Mouse (Mus musculus): ENCODE measurements at regions not wholly inside any gene's neighbourhood (a gene's known extent, or its start where the extent isn't known, plus 50 kb on each side); places are given as distances from the start of the nearest gene placed in this dataset.

GRCm38 (mm10) chr2:178635685-178636084 lies 205.4 kb downstream of the Cdh26 start:
- no peaks in the 10 kb centered on the region for H3K27me3 ChIP-seq (ENCODE audit: low read depth, poor library complexity, severe bottlenecking)
- H3K27ac ChIP-seq: peak overlapping the region; percentile 84
- no peaks in the 10 kb centered on the region for H3K36me3 ChIP-seq
- WGBS: 54% methylated on average over 4 of the region's 4 CpGs
- DNase-seq (ENCODE audit: low spot score): no peak
- H3K4me3 ChIP-seq: no peak overlapping the region
- peaks cover 63% of the 10 kb centered on the region for H3K4me1 ChIP-seq
- H3K9me3 ChIP-seq (replicated peaks): no peaks in the 10 kb centered on the region

GRCm38 (mm10) chr2:178636901-178637300 lies 206.6 kb downstream of the Cdh26 start:
- no peak overlapping the region for H3K4me3 ChIP-seq
- H3K27ac ChIP-seq: no peak overlapping the region
- 95% methylated on average over 9 of the region's 9 CpGs for WGBS

GRCm38 (mm10) chr2:178642137-178643052 lies 212.1 kb downstream of the Cdh26 start:
- Histone ChIP-seq H3K4me3 (no peak overlapping the region), H3K4me1 (peaks cover 7% of the 10 kb centered on the region), H3K9me3 (replicated peaks) (no peaks in the 10 kb centered on the region), H3K27me3 (ENCODE audit: low read depth, poor library complexity, severe bottlenecking) (no peaks in the 10 kb centered on the region), H3K36me3 (no peaks in the 10 kb centered on the region), H3K27ac (no peak overlapping the region)
- WGBS: 71% methylated on average over 16 of the region's 16 CpGs
- DNase-seq (ENCODE audit: low spot score): no peak

More at GRCm38 (mm10) chr2:178636901-178637300, 206.6 kb downstream of the Cdh26 start:
- peaks cover 51% of the 10 kb centered on the region for H3K4me1 ChIP-seq
- no peaks in the 10 kb centered on the region for H3K36me3 ChIP-seq
- no peaks in the 10 kb centered on the region for H3K27me3 ChIP-seq (ENCODE audit: low read depth, poor library complexity, severe bottlenecking)
- H3K9me3 ChIP-seq (replicated peaks): no peaks in the 10 kb centered on the region
- no peak for DNase-seq (ENCODE audit: low spot score)

DNA sequence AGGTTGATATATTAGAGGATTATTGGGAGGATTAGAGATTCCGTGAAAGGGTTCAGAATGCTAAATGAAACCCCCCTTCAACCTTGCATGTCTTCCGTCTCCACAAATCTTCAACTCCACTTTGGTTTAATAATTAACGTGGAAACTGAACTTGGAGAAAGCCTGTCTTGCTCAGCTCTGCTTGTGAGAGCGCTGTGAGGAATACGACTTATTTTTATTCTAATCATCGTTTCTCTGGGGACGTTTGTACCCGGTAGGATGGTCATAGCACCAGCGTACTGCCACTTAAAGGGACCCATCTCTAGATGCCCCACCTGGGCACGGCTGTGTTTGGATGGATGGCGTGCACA lies 212.7 kb downstream of the Cdh26 start:
- WGBS: 89% methylated on average over 11 of the region's 11 CpGs
- no peaks in the 10 kb centered on the region for H3K9me3 ChIP-seq (replicated peaks)
- DNase-seq (ENCODE audit: low spot score): no peak
- no peak overlapping the region for H3K4me3 ChIP-seq
- H3K4me1 ChIP-seq: peaks cover 2% of the 10 kb centered on the region
- no peak overlapping the region for H3K27ac ChIP-seq
- no peaks in the 10 kb centered on the region for H3K36me3 ChIP-seq
- H3K27me3 ChIP-seq (ENCODE audit: low read depth, poor library complexity, severe bottlenecking): no peaks in the 10 kb centered on the region

GRCm38 (mm10) chr2:178643841-178644240 lies 213.5 kb downstream of the Cdh26 start:
- DNase-seq (ENCODE audit: low spot score): no peak
- Histone ChIP-seq H3K4me3 (no peak overlapping the region), H3K27me3 (ENCODE audit: low read depth, poor library complexity, severe bottlenecking) (no peaks in the 10 kb centered on the region), H3K27ac (no peak overlapping the region), H3K9me3 (replicated peaks) (no peaks in the 10 kb centered on the region), H3K36me3 (no peaks in the 10 kb centered on the region), H3K4me1 (no peaks in the 10 kb centered on the region)
- WGBS: 30% methylated on average over 4 of the region's 4 CpGs

DNA sequence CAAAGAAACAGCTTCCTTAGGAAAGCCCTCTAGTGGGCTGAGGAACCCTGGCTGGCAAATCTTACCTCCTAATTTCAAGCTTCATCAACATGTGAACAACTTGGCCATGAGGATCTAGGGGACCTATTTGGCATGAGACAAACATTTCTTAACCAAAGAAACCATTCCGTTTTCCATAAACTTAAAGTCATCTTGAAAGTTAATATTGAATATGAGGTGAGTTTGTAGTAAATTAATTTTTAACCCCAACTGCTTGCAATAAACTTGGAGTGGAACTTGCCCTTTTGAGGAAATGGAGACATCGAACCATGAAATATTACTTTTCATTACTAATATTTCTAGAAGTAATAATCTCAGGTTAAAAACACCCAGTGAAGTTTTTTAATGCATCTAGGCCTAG lies 229.7 kb downstream of the Cdh26 start:
- no peak overlapping the region for H3K27ac ChIP-seq
- WGBS: 91% methylated on average over 2 of the region's 2 CpGs
- no peak overlapping the region for H3K4me3 ChIP-seq
- H3K4me1 ChIP-seq: no peaks in the 10 kb centered on the region
- H3K36me3 ChIP-seq: no peaks in the 10 kb centered on the region
- H3K27me3 ChIP-seq (ENCODE audit: low read depth, poor library complexity, severe bottlenecking): no peaks in the 10 kb centered on the region
- no peak for DNase-seq (ENCODE audit: low spot score)
- no peaks in the 10 kb centered on the region for H3K9me3 ChIP-seq (replicated peaks)

DNA sequence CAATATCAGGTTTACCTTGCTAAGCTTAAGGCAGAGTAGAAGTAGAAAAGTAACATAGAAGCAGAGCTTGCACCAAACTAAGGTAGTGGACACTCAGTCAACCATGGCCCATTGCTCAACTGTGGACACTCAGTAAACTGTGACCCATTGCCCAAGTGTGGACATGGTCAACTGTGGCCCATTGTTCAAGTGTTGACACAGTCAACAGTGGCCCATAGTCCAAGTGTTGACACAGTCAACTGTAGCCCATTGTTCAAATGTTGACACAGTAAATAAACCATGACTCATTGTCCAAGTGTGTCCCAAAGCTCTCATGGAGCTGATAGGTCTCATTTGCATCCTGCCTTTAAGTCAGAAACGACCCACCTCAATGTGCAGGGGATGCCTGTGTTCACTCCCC lies 232.1 kb downstream of the Cdh26 start:
- WGBS: 71% methylated on average over 1 of the region's 1 CpGs
- Histone ChIP-seq H3K9me3 (replicated peaks) (no peaks in the 10 kb centered on the region), H3K27me3 (ENCODE audit: low read depth, poor library complexity, severe bottlenecking) (0 out of 2 replicates have a peak, but pooled peaks cover 7% of the 10 kb centered on the region), H3K27ac (no peak overlapping the region), H3K4me1 (no peaks in the 10 kb centered on the region), H3K4me3 (no peak overlapping the region), H3K36me3 (no peaks in the 10 kb centered on the region)
- no peak for DNase-seq (ENCODE audit: low spot score)

DNA sequence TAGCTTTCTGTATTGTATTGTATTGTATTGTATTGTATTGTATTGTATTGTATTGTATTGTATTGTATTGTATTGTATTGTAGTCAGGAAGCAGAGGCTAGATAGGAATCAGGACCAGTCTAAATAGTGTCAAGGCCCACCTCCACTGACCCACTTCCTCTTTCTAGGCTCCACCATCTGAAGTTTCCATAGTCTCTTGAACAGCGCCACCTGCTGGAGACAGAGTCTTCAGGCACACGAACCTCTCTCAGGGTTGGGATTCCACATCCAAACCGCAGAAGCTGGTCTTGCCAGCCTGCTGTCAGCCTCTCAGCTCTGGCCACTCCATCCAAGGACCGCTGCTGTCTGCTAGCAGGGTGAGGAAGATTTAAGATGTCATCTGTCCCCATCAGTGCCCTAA lies 234.6 kb downstream of the Cdh26 start:
- Histone ChIP-seq H3K4me1 (no peaks in the 10 kb centered on the region), H3K36me3 (no peaks in the 10 kb centered on the region), H3K27me3 (ENCODE audit: low read depth, poor library complexity, severe bottlenecking) (0 out of 2 replicates have a peak, but pooled peaks cover 7% of the 10 kb centered on the region), H3K9me3 (replicated peaks) (no peaks in the 10 kb centered on the region), H3K27ac (no peak overlapping the region), H3K4me3 (no peak overlapping the region)
- DNase-seq (ENCODE audit: low spot score): peak; percentile 86
- WGBS: 11% methylated on average over 4 of the region's 4 CpGs

DNA sequence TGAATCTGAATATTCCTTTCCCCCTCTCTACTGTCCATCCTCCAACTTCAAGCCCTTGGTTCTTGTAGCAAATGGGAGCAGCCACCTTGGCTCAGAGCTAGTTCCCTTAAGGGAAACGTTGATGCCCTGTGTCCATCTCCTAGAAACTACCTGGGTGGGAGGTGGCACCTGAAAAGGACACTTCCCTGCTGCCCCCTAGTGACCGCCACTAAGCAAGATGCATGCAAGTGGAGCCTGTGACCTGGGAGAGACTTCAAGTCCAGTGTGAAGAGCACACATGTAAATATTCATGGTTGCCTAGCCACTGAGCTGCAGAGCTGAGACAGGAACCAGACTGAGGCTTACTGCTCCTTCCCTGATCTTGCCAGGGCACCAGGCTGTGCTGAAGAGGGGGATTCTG lies 238.1 kb downstream of the Cdh26 start:
- Histone ChIP-seq H3K4me1 (peaks cover 5% of the 10 kb centered on the region; the same call in 1 of the 2 replicates), H3K27me3 (ENCODE audit: low read depth, poor library complexity, severe bottlenecking) (0 out of 2 replicates have a peak, but pooled peaks cover 7% of the 10 kb centered on the region), H3K4me3 (no peak overlapping the region), H3K9me3 (replicated peaks) (no peaks in the 10 kb centered on the region), H3K36me3 (no peaks in the 10 kb centered on the region), H3K27ac (no peak overlapping the region)
- 4% methylated on average over 2 of the region's 2 CpGs for WGBS
- DNase-seq (ENCODE audit: low spot score): no peak

DNA sequence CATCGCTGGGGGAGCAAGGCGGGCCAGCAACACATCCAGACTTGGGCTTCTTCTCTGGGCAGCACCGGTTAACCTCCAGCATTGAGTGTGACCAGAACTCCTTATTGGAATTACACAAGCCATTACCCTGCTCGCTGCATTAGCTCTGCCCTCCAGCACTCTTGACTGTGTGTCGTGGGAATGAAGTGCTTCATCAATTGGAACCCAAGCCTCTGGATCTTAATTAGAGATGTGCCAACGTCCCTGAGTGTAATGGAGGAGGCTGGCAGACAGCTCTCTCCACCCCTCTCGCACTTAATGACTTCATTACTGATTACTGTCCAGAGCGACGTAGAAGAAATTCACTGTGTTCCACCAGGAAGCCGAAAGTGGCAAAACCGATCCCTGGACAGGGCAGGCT lies 240.6 kb downstream of the Cdh26 start:
- H3K4me3 ChIP-seq: no peak overlapping the region
- H3K4me1 ChIP-seq: peaks cover 5% of the 10 kb centered on the region; the same call in 1 of the 2 replicates
- no peak for DNase-seq (ENCODE audit: low spot score)
- no peaks in the 10 kb centered on the region for H3K36me3 ChIP-seq
- H3K9me3 ChIP-seq (replicated peaks): no peaks in the 10 kb centered on the region
- H3K27me3 ChIP-seq (ENCODE audit: low read depth, poor library complexity, severe bottlenecking): 0 out of 2 replicates have a peak, but pooled peaks cover 7% of the 10 kb centered on the region
- no peak overlapping the region for H3K27ac ChIP-seq
- 75% methylated on average over 11 of the region's 11 CpGs for WGBS

- Histone ChIP-seq H3K27ac (no peak overlapping the region), H3K36me3 (no peaks in the 10 kb centered on the region), H3K27me3 (ENCODE audit: low read depth, poor library complexity, severe bottlenecking) (no peaks in the 10 kb centered on the region), H3K9me3 (replicated peaks) (no peaks in the 10 kb centered on the region), H3K4me1 (peaks cover 10% of the 10 kb centered on the region; the same call in 1 of the 2 replicates), H3K4me3 (no peak overlapping the region)
- WGBS: 83% methylated on average over 4 of the region's 4 CpGs
- no peak for DNase-seq (ENCODE audit: low spot score)
These were observed 243.3 kb downstream of the Cdh26 start for GRCm38 (mm10) chr2:178673621-178674020.

- DNase-seq (ENCODE audit: low spot score): no peak
- H3K4me3 ChIP-seq: no peak overlapping the region
- H3K36me3 ChIP-seq: no peaks in the 10 kb centered on the region
- no peaks in the 10 kb centered on the region for H3K27me3 ChIP-seq (ENCODE audit: low read depth, poor library complexity, severe bottlenecking)
- H3K27ac ChIP-seq: no peak overlapping the region
- peaks cover 10% of the 10 kb centered on the region; the same call in 1 of the 2 replicates for H3K4me1 ChIP-seq
- no peaks in the 10 kb centered on the region for H3K9me3 ChIP-seq (replicated peaks)
- 81% methylated on average over 4 of the region's 4 CpGs for WGBS
These were observed 244.3 kb downstream of the Cdh26 start for GRCm38 (mm10) chr2:178674621-178675020.

DNA sequence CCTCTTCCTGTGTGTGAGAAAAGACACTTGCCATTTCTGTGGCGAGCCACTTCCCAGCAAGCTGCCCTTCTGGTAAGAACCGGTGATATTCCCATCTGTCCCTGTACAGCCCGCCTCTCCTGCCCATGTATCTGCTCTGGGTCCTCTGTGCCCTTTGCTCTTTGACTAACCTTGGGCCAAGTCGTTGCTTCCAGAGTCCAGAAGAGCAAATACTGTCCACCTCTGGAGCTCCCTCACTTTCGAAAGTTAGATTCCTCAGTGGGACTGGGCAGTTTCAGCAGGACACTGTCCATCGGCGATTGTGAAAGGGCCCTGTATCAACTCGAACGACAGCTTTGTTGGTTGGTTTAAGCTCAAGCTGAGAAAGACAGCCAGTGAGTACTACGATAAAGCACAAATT lies 246.6 kb downstream of the Cdh26 start:
- peaks cover 6% of the 10 kb centered on the region; the same call in 1 of the 2 replicates for H3K4me1 ChIP-seq
- no peaks in the 10 kb centered on the region for H3K9me3 ChIP-seq (replicated peaks)
- no peaks in the 10 kb centered on the region for H3K27me3 ChIP-seq (ENCODE audit: low read depth, poor library complexity, severe bottlenecking)
- no peaks in the 10 kb centered on the region for H3K36me3 ChIP-seq
- 89% methylated on average over 10 of the region's 10 CpGs for WGBS
- DNase-seq (ENCODE audit: low spot score): no peak
- no peak overlapping the region for H3K27ac ChIP-seq
- no peak overlapping the region for H3K4me3 ChIP-seq

Measured in limb, embryonic 10.5 days (tissue).